Mouse (Mus musculus) heart, embryonic 13.5 days (tissue): ENCODE measurements around the gene D930020B18Rik. TPM values are rescaled to one million over a fixed set of nuclear protein-coding genes. Genes with fewer than 3 reads are reported as not detected.

ENCODE experiments used
- ATAC-seq: fragments of 200-750 bp; cut with Nextera tagmentation; 2 replicates; pipeline ENCODE4 v1.8.0; 2017; ENCODE audit warnings: moderate TSS enrichment; ENCODE audit not compliant: insufficient number of reproducible peaks, low FRiP score, low TSS enrichment; ENCODE audit errors: extremely low read depth
- H3K27ac ChIP-seq: fragments of 300-500 bp; sonication (generic); replicated peaks from 2 replicates; pipeline ENCODE4 v1.5.1; 2015; ENCODE audit warnings: moderate library complexity, mild to moderate bottlenecking, inconsistent platforms
- H3K27me3 ChIP-seq: fragments of 300-500 bp; sonication (generic); replicated peaks from 2 replicates; pipeline ENCODE4 v1.6.1; 2015; ENCODE audit warnings: mild to moderate bottlenecking, inconsistent platforms
- H3K36me3 ChIP-seq: fragments of 300-500 bp; sonication (generic); 2 replicates; pipeline ENCODE4 v1.6.1; 2015; ENCODE audit warnings: mild to moderate bottlenecking, inconsistent platforms
- H3K4me1 ChIP-seq: fragments of 300-500 bp; sonication (generic); 2 replicates; pipeline ENCODE4 v1.6.1; 2015; ENCODE audit warnings: inconsistent platforms
- H3K4me2 ChIP-seq: fragments of 300-500 bp; sonication (generic); 2 replicates; pipeline ENCODE4 v1.6.1; 2015; ENCODE audit warnings: inconsistent platforms, mild to moderate bottlenecking, moderate library complexity
- H3K4me3 ChIP-seq: fragments of 300-500 bp; sonication (generic); 2 replicates; pipeline ENCODE4 v1.5.1; 2015; ENCODE audit warnings: moderate library complexity, mild to moderate bottlenecking, inconsistent platforms
- H3K9ac ChIP-seq: fragments of 300-500 bp; sonication (generic); 2 replicates; pipeline ENCODE4 v1.6.1; 2015; ENCODE audit warnings: inconsistent platforms, mild to moderate bottlenecking, moderate library complexity
- H3K9me3 ChIP-seq: fragments of 300-500 bp; sonication (generic); 2 replicates; pipeline ENCODE4 v1.6.1; 2016; ENCODE audit warnings: inconsistent platforms
- WGBS: fragments of 180-500 bp; shearing (Covaris S2); methylation state at CpG from one replicate; pipeline ENCODE4 v1.1.7; 2015; ENCODE audit warnings: mixed read lengths; 5-methylcytosine and 5-hydroxymethylcytosine counted together
- polyA plus RNA-seq: library from polyadenylated mRNA; unstranded; fragments of >200 nt; fragmentation: Nextera tagmentation; extraction: Ambion mirVana; gene quantifications from 2 replicates; pipeline ENCODE4 v1.2.1, GENCODE M21; 2015

Gene D930020B18Rik
- polyA plus RNA-seq, result 0.10 TPM in 1 of 2 replicates, not detected in the other

GRCm38 (mm10) chr10:121641272-121642053 is at the start of gene D930020B18Rik:
D930020B18Rik (plus strand) TSS chr10:121641588.
- no peak for ATAC-seq

GRCm38 (mm10) chr10:121596580-121596979 is 44.8 kb upstream of the D930020B18Rik start:
- H3K4me1 ChIP-seq, result no peaks in the 10 kb centered on the region
- H3K9ac ChIP-seq, result no peak overlapping the region
- no peaks in the 10 kb centered on the region for H3K9me3 ChIP-seq
- no peak overlapping the region for H3K4me3 ChIP-seq
- H3K36me3 ChIP-seq, result peaks cover 97% of the 10 kb centered on the region
- ATAC-seq, result no peak
- 80% methylated on average over 9 of the region's 9 CpGs for WGBS
- no peaks in the 10 kb centered on the region for H3K27me3 ChIP-seq
- H3K27ac ChIP-seq, result no peak overlapping the region
- H3K4me2 ChIP-seq, result no peak overlapping the region

More at GRCm38 (mm10) chr10:121641272-121642053, at the start of gene D930020B18Rik:
- Histone ChIP-seq H3K9me3 (no peaks in the 10 kb centered on the region), H3K27me3 (peaks cover 41% of the 10 kb centered on the region), H3K4me1 (peaks cover 16% of the 10 kb centered on the region), H3K36me3 (no peaks in the 10 kb centered on the region), H3K4me3 (peak within 1 kb of the TSS; percentile 59), H3K9ac (peak within 1 kb of the TSS; percentile 69), H3K4me2 (peak within 1 kb of the TSS; percentile 99), H3K27ac (no peak within 1 kb of the TSS)
- WGBS, result 1% methylated on average over 69 of the region's 69 CpGs

- H3K27ac ChIP-seq, result no peak overlapping the region
- no peaks in the 10 kb centered on the region for H3K4me1 ChIP-seq
- no peaks in the 10 kb centered on the region for H3K9me3 ChIP-seq
- H3K4me2 ChIP-seq, result no peak overlapping the region
- ATAC-seq, result no peak
- WGBS, result 86% methylated on average over 6 of the region's 6 CpGs
- no peaks in the 10 kb centered on the region for H3K27me3 ChIP-seq
- peaks cover 100% of the 10 kb centered on the region for H3K36me3 ChIP-seq
- no peak overlapping the region for H3K4me3 ChIP-seq
- H3K9ac ChIP-seq, result no peak overlapping the region
These were observed 40.1 kb upstream of the D930020B18Rik start for GRCm38 (mm10) chr10:121601272-121601671.

GRCm38 (mm10) chr10:121603556-121603955 is 37.8 kb upstream of the D930020B18Rik start:
- Histone ChIP-seq H3K4me2 (no peak overlapping the region), H3K27ac (no peak overlapping the region), H3K4me1 (no peaks in the 10 kb centered on the region), H3K4me3 (no peak overlapping the region), H3K9ac (no peak overlapping the region), H3K9me3 (no peaks in the 10 kb centered on the region), H3K27me3 (no peaks in the 10 kb centered on the region), H3K36me3 (peaks cover 100% of the 10 kb centered on the region)
- 81% methylated on average over 4 of the region's 4 CpGs for WGBS
- no peak for ATAC-seq

GRCm38 (mm10) chr10:121604632-121605344 is 36.6 kb upstream of the D930020B18Rik start:
- 90% methylated on average over 13 of the region's 13 CpGs for WGBS
- Histone ChIP-seq H3K4me3 (no peak overlapping the region), H3K9me3 (no peaks in the 10 kb centered on the region), H3K27me3 (no peaks in the 10 kb centered on the region), H3K27ac (no peak overlapping the region), H3K4me2 (no peak overlapping the region), H3K4me1 (no peaks in the 10 kb centered on the region), H3K36me3 (peaks cover 99% of the 10 kb centered on the region), H3K9ac (no peak overlapping the region)
- ATAC-seq, result no peak

GRCm38 (mm10) chr10:121608177-121608576 is 33.2 kb upstream of the D930020B18Rik start:
- WGBS, result 92% methylated on average over 10 of the region's 10 CpGs
- Histone ChIP-seq H3K27ac (no peak overlapping the region), H3K9ac (no peak overlapping the region), H3K9me3 (no peaks in the 10 kb centered on the region), H3K4me1 (0 out of 2 replicates have a peak, but pooled peaks cover 3% of the 10 kb centered on the region), H3K27me3 (no peaks in the 10 kb centered on the region), H3K36me3 (peaks cover 97% of the 10 kb centered on the region), H3K4me3 (no peak overlapping the region), H3K4me2 (no peak overlapping the region)
- ATAC-seq, result no peak

GRCm38 (mm10) chr10:121611587-121611986 is 29.8 kb upstream of the D930020B18Rik start:
- Histone ChIP-seq H3K4me1 (0 out of 2 replicates have a peak, but pooled peaks cover 3% of the 10 kb centered on the region), H3K36me3 (peaks cover 96% of the 10 kb centered on the region), H3K27me3 (no peaks in the 10 kb centered on the region), H3K4me3 (no peak overlapping the region), H3K9me3 (no peaks in the 10 kb centered on the region), H3K27ac (no peak overlapping the region), H3K9ac (no peak overlapping the region), H3K4me2 (no peak overlapping the region)
- no peak for ATAC-seq
- 88% methylated on average over 10 of the region's 10 CpGs for WGBS

- Histone ChIP-seq H3K4me3 (no peak overlapping the region), H3K36me3 (peaks cover 96% of the 10 kb centered on the region), H3K27ac (peak overlapping the region; percentile 67), H3K4me2 (no peak overlapping the region), H3K9me3 (no peaks in the 10 kb centered on the region), H3K4me1 (0 out of 2 replicates have a peak, but pooled peaks cover 3% of the 10 kb centered on the region), H3K27me3 (no peaks in the 10 kb centered on the region), H3K9ac (no peak overlapping the region)
- 80% methylated on average over 6 of the region's 6 CpGs for WGBS
- no peak for ATAC-seq
These were observed 28.9 kb upstream of the D930020B18Rik start for GRCm38 (mm10) chr10:121612448-121612847.

GRCm38 (mm10) chr10:121613570-121613969 is 27.8 kb upstream of the D930020B18Rik start:
- peak overlapping the region; percentile 67 for H3K27ac ChIP-seq
- H3K9me3 ChIP-seq, result no peaks in the 10 kb centered on the region
- H3K36me3 ChIP-seq, result peaks cover 96% of the 10 kb centered on the region
- H3K4me2 ChIP-seq, result no peak overlapping the region
- ATAC-seq, result no peak
- no peak overlapping the region for H3K9ac ChIP-seq
- WGBS, result 72% methylated on average over 13 of the region's 13 CpGs
- no peak overlapping the region for H3K4me3 ChIP-seq
- H3K4me1 ChIP-seq, result 0 out of 2 replicates have a peak, but pooled peaks cover 3% of the 10 kb centered on the region
- H3K27me3 ChIP-seq, result no peaks in the 10 kb centered on the region

GRCm38 (mm10) chr10:121615146-121615870 is 26.1 kb upstream of the D930020B18Rik start:
- WGBS, result 92% methylated on average over 13 of the region's 13 CpGs
- ATAC-seq, result no peak
- Histone ChIP-seq H3K4me2 (no peak overlapping the region), H3K4me1 (0 out of 2 replicates have a peak, but pooled peaks cover 3% of the 10 kb centered on the region), H3K27ac (no peak overlapping the region), H3K4me3 (no peak overlapping the region), H3K9ac (no peak overlapping the region), H3K9me3 (no peaks in the 10 kb centered on the region), H3K27me3 (no peaks in the 10 kb centered on the region), H3K36me3 (peaks cover 96% of the 10 kb centered on the region)

- ATAC-seq, result no peak
- H3K4me1 ChIP-seq, result 0 out of 2 replicates have a peak, but pooled peaks cover 3% of the 10 kb centered on the region
- no peaks in the 10 kb centered on the region for H3K27me3 ChIP-seq
- H3K9me3 ChIP-seq, result no peaks in the 10 kb centered on the region
- peaks cover 96% of the 10 kb centered on the region for H3K36me3 ChIP-seq
- H3K9ac ChIP-seq, result no peak overlapping the region
- H3K4me2 ChIP-seq, result no peak overlapping the region
- no peak overlapping the region for H3K4me3 ChIP-seq
- WGBS, result 80% methylated on average over 7 of the region's 7 CpGs
- no peak overlapping the region for H3K27ac ChIP-seq
These were observed 25.5 kb upstream of the D930020B18Rik start for GRCm38 (mm10) chr10:121615935-121616334.
